Mouse (Mus musculus): ENCODE results near the gene Tcerg1l.

The Tcerg1l gene

DNA sequence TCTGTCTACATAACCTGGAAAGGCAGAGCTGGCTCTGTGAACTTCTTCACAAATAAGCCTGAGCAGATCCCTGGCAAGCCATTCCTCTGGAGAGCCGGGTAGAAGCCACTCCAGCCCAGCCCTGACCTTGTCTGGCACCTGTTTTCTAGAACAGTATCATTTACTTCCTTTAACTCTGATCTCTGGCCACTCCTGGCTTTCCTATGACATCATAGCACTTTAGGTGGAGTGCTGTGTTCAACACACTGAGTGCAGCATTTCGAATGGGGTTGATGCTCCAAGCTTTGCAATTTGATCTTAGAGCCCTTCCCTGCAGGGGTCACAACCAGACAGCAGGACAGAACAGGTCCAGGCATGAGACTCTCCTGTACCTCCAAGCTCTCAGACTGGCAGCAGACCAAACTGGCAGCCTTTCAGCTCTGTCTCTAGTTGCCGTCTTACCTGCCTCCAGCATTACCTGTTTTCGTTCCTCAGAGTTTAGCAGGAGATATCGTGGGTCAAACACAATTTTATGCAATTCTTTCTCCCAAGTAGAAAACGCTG lies 179.9 kb downstream of the Tcerg1l start:
- DNase-seq (ENCODE audit: low spot score) = no peak

DNA sequence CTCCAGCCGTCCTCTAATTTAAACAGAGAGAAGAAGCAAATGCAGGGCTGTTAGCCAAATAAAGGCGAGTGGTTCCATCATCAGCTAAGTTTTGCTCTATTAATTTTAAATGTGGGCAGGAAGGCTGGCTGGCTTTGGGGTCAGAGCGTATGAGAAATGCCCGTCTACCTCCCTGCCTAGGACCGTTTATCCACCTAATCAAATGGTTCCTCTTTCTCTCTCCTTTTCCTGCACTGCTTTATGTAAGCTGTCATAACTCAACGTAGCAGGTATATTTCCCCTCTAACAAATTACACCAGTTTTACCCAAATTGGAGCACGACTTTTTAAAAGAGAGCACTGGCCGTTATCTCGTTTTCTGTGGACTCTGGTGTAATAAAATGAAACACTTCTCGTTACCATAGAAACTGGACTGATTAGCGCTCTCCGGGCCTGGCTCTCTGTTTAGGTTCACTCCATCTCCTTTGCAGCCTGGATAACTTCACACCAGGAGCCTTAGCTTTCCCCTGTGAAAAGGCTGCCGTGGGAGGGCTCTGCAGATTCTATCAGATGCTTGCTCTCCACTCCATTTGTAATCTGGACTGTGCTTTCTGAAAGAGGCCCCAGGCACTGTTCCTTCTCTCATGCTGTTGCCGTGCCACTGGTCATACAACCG lies 182.2 kb downstream of the Tcerg1l start:
- peak; percentile 7 for DNase-seq (ENCODE audit: low spot score)

DNA sequence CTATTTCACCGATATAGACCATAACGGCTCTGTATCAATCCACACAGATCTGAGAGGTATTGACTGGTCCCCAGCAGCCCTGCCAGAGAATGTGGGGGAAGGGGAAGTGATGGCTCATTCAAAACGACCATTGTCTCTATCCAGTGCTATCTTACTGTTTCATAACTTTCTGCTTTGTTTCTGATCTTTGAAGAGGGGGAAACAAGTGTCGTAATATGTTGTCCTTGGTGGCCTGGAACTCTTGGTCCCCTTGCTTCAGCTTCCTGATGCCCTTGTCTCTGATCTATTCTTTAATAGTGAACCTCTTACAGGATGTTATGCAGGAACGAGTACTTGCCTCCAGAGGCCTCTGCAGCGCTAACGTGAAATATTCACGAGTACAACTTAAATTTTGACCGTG lies 182.8 kb downstream of the Tcerg1l start:
- DNase-seq (ENCODE audit: low spot score) = no peak

DNA sequence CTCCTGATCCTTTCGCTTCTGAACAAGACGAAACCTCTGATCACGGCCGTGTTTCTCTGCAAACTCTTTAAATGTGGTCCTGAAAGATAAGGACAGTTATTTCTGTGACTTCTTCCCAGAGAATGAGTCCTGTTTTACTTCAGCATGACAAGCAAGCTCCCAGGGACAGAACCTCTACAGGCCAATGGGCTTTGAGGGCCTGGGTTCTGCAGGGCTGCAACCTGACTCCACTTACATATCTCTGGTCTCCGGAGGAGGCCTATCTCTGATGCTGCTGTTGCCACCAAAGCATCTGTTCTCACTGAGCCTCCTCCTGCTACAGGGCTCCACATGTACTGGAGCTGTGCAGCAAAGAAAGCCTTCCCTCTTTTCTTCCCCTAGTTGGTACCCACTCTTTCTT lies 187.8 kb downstream of the Tcerg1l start:
- no peak for DNase-seq (ENCODE audit: low spot score)

DNA sequence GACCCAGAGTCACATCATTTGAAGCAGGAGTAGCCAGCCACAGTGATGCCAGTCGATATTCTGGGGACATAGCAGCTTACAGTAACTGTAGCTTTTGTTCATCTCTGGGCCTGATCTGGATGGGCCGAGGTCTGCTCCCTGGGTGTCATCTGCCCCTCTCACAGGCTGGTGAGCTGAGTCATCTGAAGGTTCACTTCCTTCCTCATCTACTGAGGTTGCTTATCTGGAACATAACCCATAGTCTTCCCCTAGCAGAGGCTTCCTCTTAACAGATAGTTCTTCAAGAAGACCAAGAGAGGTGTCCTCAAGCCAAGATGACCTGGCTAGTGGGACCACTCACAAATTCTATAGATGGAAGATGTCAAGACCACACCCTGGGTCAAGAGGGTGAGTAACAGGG lies 192.4 kb downstream of the Tcerg1l start:
- no peak for DNase-seq (ENCODE audit: low spot score)

DNA sequence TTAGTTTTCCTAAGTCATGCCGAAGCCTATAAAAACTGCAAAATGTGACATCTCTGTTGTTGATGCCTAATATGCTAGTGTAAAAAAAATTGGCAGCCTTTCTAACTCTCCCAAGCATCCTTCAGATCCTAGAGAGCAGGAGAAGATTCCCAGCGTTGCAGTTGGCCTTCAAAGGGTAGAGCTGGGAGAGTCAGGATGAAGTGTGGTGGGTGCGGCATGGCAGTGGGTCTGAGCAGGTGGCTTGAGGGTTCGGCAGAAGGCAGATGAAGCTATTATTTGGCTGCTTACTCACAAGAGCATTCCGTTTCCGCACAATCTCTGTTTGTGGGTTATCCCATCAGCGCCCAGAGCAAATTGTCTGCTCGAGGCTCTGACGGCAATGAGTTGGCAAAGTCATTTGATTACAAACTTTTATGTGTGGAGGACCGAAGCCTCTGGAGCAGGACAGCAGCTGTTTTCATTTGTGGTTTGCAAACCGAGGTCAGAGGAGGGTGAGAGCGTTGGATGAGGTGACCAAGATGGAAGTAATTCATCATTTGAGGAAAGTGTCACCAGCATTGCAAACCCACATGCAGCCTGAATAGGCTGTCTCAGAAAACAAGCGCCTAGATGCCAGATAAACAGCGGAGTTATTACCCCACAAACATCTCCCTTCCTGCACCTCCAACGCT lies 195.2 kb downstream of the Tcerg1l start:
- DNase-seq (ENCODE audit: low spot score) = no peak

DNA sequence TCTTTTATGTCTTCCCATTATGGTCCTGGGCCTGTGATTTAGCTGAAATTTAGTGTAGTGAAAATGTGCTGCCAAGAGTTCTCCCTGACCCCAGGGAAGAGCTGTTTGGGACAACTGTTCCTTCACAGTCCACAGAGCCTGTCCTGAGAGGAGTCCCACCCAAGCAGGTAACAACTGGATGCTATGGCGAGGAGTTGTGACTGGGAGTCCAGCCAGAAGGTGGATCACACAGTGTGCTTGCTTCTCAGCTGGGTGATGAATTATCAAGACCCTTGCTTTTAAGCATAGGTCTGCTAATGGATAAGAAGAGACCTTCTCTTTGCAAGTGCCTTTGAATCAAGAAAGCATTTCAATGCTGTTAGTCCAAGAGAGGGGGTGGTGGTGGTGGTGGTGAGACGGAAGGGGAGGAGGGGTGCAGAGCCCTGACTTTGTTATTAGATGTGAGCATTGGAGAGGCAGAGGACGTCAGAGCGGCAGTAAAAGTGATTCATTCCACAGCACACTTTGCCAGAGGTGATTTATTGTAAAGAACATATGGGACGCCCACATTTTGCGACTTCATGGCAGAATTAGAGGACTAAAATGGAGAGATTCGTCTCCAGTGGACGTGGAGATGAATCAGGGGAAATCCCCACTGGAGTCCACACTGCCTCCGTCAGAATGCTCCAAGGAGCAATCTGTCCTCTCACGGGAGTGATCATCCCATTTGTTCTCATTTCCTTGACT lies 198.0 kb downstream of the Tcerg1l start:
- DNase-seq (ENCODE audit: low spot score) = peak; percentile 8

DNA sequence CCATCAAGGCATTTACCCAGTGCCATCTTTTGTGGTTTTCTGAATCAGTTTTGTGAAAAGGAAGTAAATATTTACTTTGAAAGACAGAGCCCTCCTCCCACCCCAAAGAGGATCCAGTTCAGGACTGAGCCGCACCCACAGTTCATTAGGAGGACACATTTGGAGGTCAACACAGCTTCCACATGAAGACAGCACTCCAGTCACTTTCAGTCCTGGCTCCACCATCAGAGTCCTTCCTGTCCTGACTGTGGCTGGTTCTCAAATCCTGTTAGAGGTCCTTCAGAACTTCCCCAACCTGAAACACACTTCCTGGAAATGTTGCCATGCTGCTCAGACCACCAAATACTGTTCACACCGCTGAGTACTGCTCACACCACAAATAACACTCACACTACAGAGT lies 201.4 kb downstream of the Tcerg1l start:
- no peak for DNase-seq (ENCODE audit: low spot score)

DNA sequence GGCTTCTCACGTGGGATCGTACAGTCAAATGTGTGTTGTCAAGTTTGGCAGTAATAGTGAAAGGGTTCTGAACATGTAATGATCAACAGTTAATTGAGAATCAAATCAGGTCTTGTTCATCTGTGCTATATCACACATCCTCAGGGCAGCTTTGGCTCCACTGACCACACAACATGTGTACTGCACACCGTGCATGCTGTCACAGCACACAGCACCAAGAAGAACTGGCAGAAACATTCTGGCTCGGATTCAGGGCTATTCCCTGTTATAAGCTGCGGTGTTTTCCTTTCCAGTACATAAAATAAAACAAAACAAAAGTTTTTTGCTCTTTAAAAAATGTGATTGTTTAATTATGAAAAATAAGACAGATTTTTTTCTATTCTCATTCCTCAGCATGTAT lies 213.3 kb downstream of the Tcerg1l start:
- DNase-seq (ENCODE audit: low spot score) = no peak

DNA sequence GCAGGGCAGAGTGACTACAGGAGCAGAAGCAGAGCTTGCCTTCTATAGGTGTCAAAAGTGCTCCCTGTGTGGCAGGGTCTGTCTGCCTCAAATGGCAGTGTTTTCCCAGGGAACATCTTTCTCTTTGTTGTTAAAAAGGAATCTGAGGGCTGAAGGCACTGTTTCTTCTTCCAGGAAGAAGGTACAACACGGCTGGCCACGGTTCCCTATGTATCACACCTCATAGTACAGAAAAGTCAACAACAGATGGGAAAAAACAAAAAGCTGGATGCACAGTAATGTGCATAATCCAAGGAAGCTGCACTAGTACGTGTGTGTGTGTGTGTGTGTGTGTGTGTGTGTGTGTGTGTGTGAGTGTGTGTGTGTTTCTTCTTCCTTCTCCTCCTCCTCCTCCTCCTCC lies 215.3 kb downstream of the Tcerg1l start:
- no peak for DNase-seq (ENCODE audit: low spot score)

DNA sequence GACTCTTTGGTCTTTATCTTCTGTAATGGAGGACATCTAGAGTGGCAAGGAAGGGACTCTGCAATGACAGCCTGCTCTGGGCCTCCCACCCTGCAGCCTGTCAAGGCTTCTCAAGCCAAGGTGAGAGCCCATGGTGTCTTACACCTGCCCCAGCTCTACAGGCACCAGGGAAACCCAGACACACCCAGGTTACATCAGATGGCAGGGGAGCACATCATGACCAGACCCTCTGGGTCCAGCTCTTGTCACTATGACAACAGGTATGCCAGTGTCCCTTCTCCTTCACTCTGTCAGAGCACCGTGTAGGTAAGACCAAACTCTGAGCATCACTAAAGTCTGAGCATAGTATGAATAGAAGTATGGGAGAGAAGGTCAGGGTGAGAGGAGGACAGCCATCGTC lies 218.9 kb downstream of the Tcerg1l start:
- no peak for DNase-seq (ENCODE audit: low spot score)

DNA sequence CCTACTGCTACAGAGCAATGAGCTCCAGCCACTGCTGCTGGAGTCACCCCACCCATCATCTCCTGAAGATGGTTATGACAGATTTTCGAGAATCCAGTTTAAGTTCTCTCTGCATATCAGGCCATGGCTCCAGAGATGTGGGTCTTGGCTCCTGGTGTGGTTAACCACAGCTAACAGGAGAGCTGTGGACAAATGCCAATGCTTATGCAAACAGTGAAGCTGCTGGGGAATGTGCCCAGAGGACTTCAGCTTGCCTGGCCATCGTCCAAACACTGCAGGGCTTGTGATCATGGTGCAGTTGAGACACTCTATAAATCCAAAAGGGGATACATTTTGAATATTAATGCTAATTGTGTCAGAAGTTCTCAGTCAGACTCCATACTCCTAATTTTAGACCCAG lies 221.5 kb downstream of the Tcerg1l start:
- peak; percentile 25 for DNase-seq (ENCODE audit: low spot score)

DNA sequence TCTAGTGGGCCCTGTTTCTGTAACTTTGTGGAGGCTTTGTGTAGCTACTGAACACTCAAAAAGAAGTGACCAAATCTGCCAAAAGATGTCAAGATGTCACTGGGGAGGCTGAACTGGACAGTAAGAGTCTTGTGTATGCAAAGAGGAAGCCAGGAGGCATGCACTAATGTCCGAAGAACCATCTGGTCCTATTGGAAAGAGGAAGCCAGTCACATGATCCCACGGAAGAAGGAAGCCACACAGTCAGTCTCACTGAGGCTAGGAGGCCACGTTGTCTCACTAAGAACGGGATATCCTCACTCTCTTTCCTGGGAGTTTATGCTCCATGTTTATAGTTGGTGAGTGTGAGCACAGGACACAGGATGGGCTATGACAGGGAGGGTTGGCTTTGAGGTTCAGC lies 227.1 kb downstream of the Tcerg1l start:
- DNase-seq (ENCODE audit: low spot score) = no peak
